9 mouse cellular contexts compared by ENCODE assay signal in the genomic region with DNA sequence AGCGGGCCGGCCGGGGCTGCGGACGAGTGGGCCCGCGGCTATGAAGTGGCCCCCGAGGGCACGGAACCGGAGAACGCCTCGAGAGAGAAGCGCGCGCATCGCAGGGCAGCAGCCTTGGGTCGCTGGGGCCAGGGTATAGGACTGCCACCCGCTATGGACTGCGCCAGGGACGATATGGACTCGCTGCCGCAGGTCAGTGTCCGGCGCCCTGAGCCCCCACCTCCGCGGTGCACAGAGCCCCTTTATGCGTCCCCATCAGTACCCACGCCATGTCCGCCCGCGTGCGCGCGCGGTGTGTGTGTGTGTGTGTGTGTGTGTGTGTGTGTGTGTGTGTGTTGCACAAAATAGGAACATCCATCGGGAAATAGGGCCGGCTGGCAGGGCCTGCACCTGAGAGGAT. TPM values are rescaled to one million over a fixed set of nuclear protein-coding genes. Genes with fewer than 3 reads are reported as not detected.
DNase-seq lines count a peak whose midpoint lies in the region; ATAC-seq and TF ChIP-seq lines count a peak whose summit lies in the region.
"Had no signal": no experiment of that assay in that cellular context is flagged by ENCODE, and none has a peak within 500 bp of the region (broad histone marks: within the 10 kb centered on the region; RNA-seq: fewer than 3 reads in every experiment).

No protein-coding gene starts in this region.

- intact Hi-C loops in heart, adult 2 months (cut with DNase I) = no loop called here

- no peak for TF ChIP-seq POLR2A in heart, adult 2 months (IDR thresholded peaks at IDR 0.05; ENCODE audit: insufficient read depth, low read depth, low read length)

- no peaks in the 10 kb centered on the region for H3K79me2 ChIP-seq in heart, adult 2 months (replicated peaks; ENCODE audit: control insufficient read depth, insufficient read depth, low read length)

- peaks cover 74% of the 10 kb centered on the region for H3K27me3 ChIP-seq in heart, embryonic 13.5 days (replicated peaks)
- H3K27me3 ChIP-seq in heart, adult 2 months (ENCODE audit: control insufficient read depth, insufficient read depth, low read length) = peaks cover 9% of the 10 kb centered on the region
- no peaks in the 10 kb centered on the region for H3K27me3 ChIP-seq in forebrain, postnatal 0 days (ENCODE audit: insufficient read depth, low read length)
- peaks cover 36% of the 10 kb centered on the region for H3K27me3 ChIP-seq in liver, embryonic 13.5 days
- H3K27me3 ChIP-seq in stomach, embryonic 16.5 days (ENCODE audit: control insufficient read depth, insufficient read depth, low read length) = peaks cover 44% of the 10 kb centered on the region

- H3K4me2 ChIP-seq in heart, embryonic 13.5 days = peak overlapping the region; percentile 88
- peak overlapping the region; percentile 85 for H3K4me2 ChIP-seq in forebrain, postnatal 0 days (ENCODE audit: low read depth)
- peak overlapping the region; percentile 50 for H3K4me2 ChIP-seq in liver, embryonic 13.5 days
- H3K4me2 ChIP-seq in stomach, embryonic 16.5 days (ENCODE audit: low read depth, low read length) = peak overlapping the region; percentile 71

- no peaks in the 10 kb centered on the region for H3K9me3 ChIP-seq in heart, embryonic 13.5 days
- no peaks in the 10 kb centered on the region for H3K9me3 ChIP-seq in forebrain, postnatal 0 days (ENCODE audit: low read length)
- H3K9me3 ChIP-seq in liver, embryonic 13.5 days (replicated peaks) = no peaks in the 10 kb centered on the region
- no peaks in the 10 kb centered on the region for H3K9me3 ChIP-seq in stomach, embryonic 16.5 days (replicated peaks; ENCODE audit: control insufficient read depth, low read length)

- ATAC-seq in heart, embryonic 13.5 days (ENCODE audit: extremely low read depth, insufficient number of reproducible peaks, low FRiP score, low TSS enrichment) = no peak
- peak; percentile 53 for ATAC-seq in forebrain, postnatal 0 days
- no peak for ATAC-seq in liver, embryonic 13.5 days (ENCODE audit: low read depth)
- no peak for ATAC-seq in stomach, embryonic 16.5 days (ENCODE audit: insufficient read depth, low FRiP score)

- no peak for TF ChIP-seq EP300 in heart, adult 2 months (IDR thresholded peaks at IDR 0.05; ENCODE audit: insufficient read depth, low read depth, low read length)

- no peak for TF ChIP-seq CTCF in heart, adult 2 months (IDR thresholded peaks at IDR 0.05)
- TF ChIP-seq CTCF in forebrain, postnatal 0 days (IDR thresholded peaks at IDR 0.05; ENCODE audit: low read depth) = no peak

- no peak for DNase-seq in heart, adult 2 months
- peak; percentile 22 for DNase-seq in ZHBTc4 (ENCODE audit: low read depth, low spot score)
- peak; percentile 68 for DNase-seq in forebrain, postnatal 0 days
- no peak for DNase-seq in liver, embryonic 13.5 days
- no peak for DNase-seq in testis, postnatal 14 days (ENCODE audit: low spot score)
- no peak for DNase-seq in adrenal gland, postnatal 36 days

- H3K36me3 ChIP-seq in heart, embryonic 13.5 days = no peaks in the 10 kb centered on the region
- no peaks in the 10 kb centered on the region for H3K36me3 ChIP-seq in heart, adult 2 months (ENCODE audit: control insufficient read depth, insufficient read depth, low read length)
- no peaks in the 10 kb centered on the region for H3K36me3 ChIP-seq in forebrain, postnatal 0 days (ENCODE audit: insufficient read depth)
- no peaks in the 10 kb centered on the region for H3K36me3 ChIP-seq in liver, embryonic 13.5 days
- H3K36me3 ChIP-seq in stomach, embryonic 16.5 days (ENCODE audit: control insufficient read depth, insufficient read depth, low read length) = no peaks in the 10 kb centered on the region

- WGBS in heart, embryonic 13.5 days = under 1% methylated on average over 30 of the region's 37 CpGs
- 2% methylated on average over 32 of the region's 37 CpGs for WGBS in heart, adult 2 months
- WGBS in forebrain, postnatal 0 days = under 1% methylated on average over 33 of the region's 37 CpGs
- WGBS in liver, embryonic 13.5 days (ENCODE audit: insufficient replicate concordance) = 4% methylated on average over 24 of the region's 37 CpGs
- 2% methylated on average over 37 of the region's 37 CpGs for WGBS in stomach, embryonic 16.5 days

- H3K27ac ChIP-seq in heart, embryonic 13.5 days (replicated peaks) = no peak overlapping the region
- no peak overlapping the region for H3K27ac ChIP-seq in heart, adult 2 months
- peak overlapping the region; percentile 93 for H3K27ac ChIP-seq in forebrain, postnatal 0 days (ENCODE audit: low read depth, low read length)
- H3K27ac ChIP-seq in liver, embryonic 13.5 days = no peak overlapping the region
- no peak overlapping the region for H3K27ac ChIP-seq in stomach, embryonic 16.5 days (ENCODE audit: low read length)

- peaks cover 9% of the 10 kb centered on the region for H3K4me1 ChIP-seq in heart, embryonic 13.5 days
- no peaks in the 10 kb centered on the region for H3K4me1 ChIP-seq in heart, adult 2 months (ENCODE audit: control insufficient read depth, insufficient read depth, low read length)
- H3K4me1 ChIP-seq in forebrain, postnatal 0 days (ENCODE audit: insufficient read depth) = peaks cover 29% of the 10 kb centered on the region
- no peaks in the 10 kb centered on the region for H3K4me1 ChIP-seq in liver, embryonic 13.5 days (replicated peaks)
- 0 out of 2 replicates have a peak, but pooled peaks cover 4% of the 10 kb centered on the region for H3K4me1 ChIP-seq in stomach, embryonic 16.5 days (ENCODE audit: control insufficient read depth, insufficient read depth, low read length)

- peak overlapping the region; percentile 73 for H3K9ac ChIP-seq in heart, embryonic 13.5 days
- no peak overlapping the region for H3K9ac ChIP-seq in heart, adult 2 months (ENCODE audit: low read depth, low read length)
- H3K9ac ChIP-seq in forebrain, postnatal 0 days = peak overlapping the region; percentile 94
- no peak overlapping the region for H3K9ac ChIP-seq in liver, embryonic 13.5 days
- H3K9ac ChIP-seq in stomach, embryonic 16.5 days (ENCODE audit: low read length) = peak overlapping the region; percentile 60

- H3K4me3 ChIP-seq in heart, embryonic 13.5 days = peak overlapping the region; percentile 56
- no peak overlapping the region for H3K4me3 ChIP-seq in heart, adult 2 months
- H3K4me3 ChIP-seq in forebrain, postnatal 0 days (ENCODE audit: low read depth, low read length) = peak overlapping the region; percentile 96
- peak overlapping the region; percentile 31 for H3K4me3 ChIP-seq in liver, embryonic 13.5 days (replicated peaks)
- H3K4me3 ChIP-seq in stomach, embryonic 16.5 days (replicated peaks; ENCODE audit: low read length) = peak overlapping the region; percentile 45

RNA-seq across cellular contexts. Expression of a gene that starts 0.5 kb away (rescaled TPM):
- polyA plus RNA-seq in heart, embryonic 13.5 days (2015; fragmentation: Nextera tagmentation; extraction: Ambion mirVana) = 0.08 and 0.11 TPM in 2 replicates
- not detected for total RNA-seq in heart, adult 2 months (2021)
- polyA plus RNA-seq in heart, adult 2 months (2012; rRNA removed) = not detected in 2 replicates
- total RNA-seq in forebrain, postnatal 0 days (2014; rRNA removed) = 141 and 149 TPM in 2 replicates
- 40.0 and 42.0 TPM in 2 replicates for polyA plus RNA-seq in forebrain, postnatal 0 days (2015; fragmentation: Nextera tagmentation; extraction: Ambion mirVana)
- 0.03 TPM in 1 of 2 replicates, not detected in the other for polyA plus RNA-seq in liver, embryonic 13.5 days (2015; fragmentation: Nextera tagmentation; extraction: Ambion mirVana)
- polyA plus RNA-seq in stomach, embryonic 16.5 days (2015; fragmentation: Nextera tagmentation; extraction: Ambion mirVana) = 0.10 and 0.14 TPM in 2 replicates
- under 1 TPM; 0.69 to 0.73 TPM for total RNA-seq in adrenal gland, postnatal 36 days (2021)
- polyA plus RNA-seq: small intestine, adult 2 months had no signal

Comparison
In these comparisons a context has a peak if more than half of its experiments do, and no peak if none do; other contexts are left out.
1. H3K9ac ChIP-seq: peak in heart, embryonic 13.5 days (single experiment), forebrain, postnatal 0 days (single experiment) and stomach, embryonic 16.5 days (single experiment); none in heart, adult 2 months (single experiment) and liver, embryonic 13.5 days (single experiment).
2. DNase-seq: peak in ZHBTc4 (single experiment) and forebrain, postnatal 0 days (single experiment); none in heart, adult 2 months (0 of 2), liver, embryonic 13.5 days (single experiment), testis, postnatal 14 days (single experiment) and adrenal gland, postnatal 36 days (0 of 2).
3. RNA of a gene that starts 0.5 kb away (polyA plus RNA-seq): 40.0 to 42.0 TPM in forebrain, postnatal 0 days; 0.08 to 0.11 TPM in heart, embryonic 13.5 days, 0.10 to 0.14 TPM in stomach, embryonic 16.5 days, 0.03 TPM in liver, embryonic 13.5 days and not detected in heart, adult 2 months; every median in the first group is over 10 times any median in the second.
4. Peak in every context shown above with its lines, with median percentiles within 50 percentile points of each other: H3K4me2 ChIP-seq.